Mouse (Mus musculus) lung, adult 2 months (tissue): ENCODE results near the gene Rfx4. TPM values are rescaled to one million over a fixed set of nuclear protein-coding genes. Genes with fewer than 3 reads are reported as not detected.

Source experiments
- DNase-seq: peaks from one replicate; pipeline ENCODE4 v3.0.0; 2022
- H3K4me1 ChIP-seq: fragments of 200-500 bp; 2 replicates; pipeline ENCODE4 v1.6.1; 2011; ENCODE audit warnings: low read length; ENCODE audit not compliant: control insufficient read depth, insufficient read depth
- H3K4me3 ChIP-seq: fragments of 200-500 bp; replicated peaks from 2 replicates; pipeline ENCODE3; 2011; ENCODE audit warnings: low read depth, mild to moderate bottlenecking, control low read depth, low read length; ENCODE audit errors: extremely low read depth
- CTCF ChIP-seq: fragments of 200-500 bp; IDR thresholded peaks from 2 replicates; pipeline ENCODE4 v1.5.1; 2011; ENCODE audit warnings: mild to moderate bottlenecking, low read length, control low read depth; ENCODE audit not compliant: insufficient read depth
- POLR2A ChIP-seq: fragments of 200-500 bp; IDR thresholded peaks from 2 replicates; pipeline ENCODE4 v1.6.1; 2011; ENCODE audit warnings: low read depth, mild to moderate bottlenecking, control low read depth, low read length, borderline replicate concordance; ENCODE audit errors: extremely low read depth
- WGBS: fragments of 180-500 bp; shearing (Covaris S2); methylation state at CpG from one replicate; pipeline ENCODE4 v1.1.7; 2018; 5-methylcytosine and 5-hydroxymethylcytosine counted together
- polyA plus RNA-seq: library from polyadenylated mRNA; depleted of rRNA; stranded (reverse); fragments of >200 nt; gene quantifications from 2 replicates; pipeline ENCODE4 v1.2.3, GENCODE M21; 2012

The Rfx4 gene
- polyA plus RNA-seq, 1 experiment, result 0.13 TPM

DNA sequence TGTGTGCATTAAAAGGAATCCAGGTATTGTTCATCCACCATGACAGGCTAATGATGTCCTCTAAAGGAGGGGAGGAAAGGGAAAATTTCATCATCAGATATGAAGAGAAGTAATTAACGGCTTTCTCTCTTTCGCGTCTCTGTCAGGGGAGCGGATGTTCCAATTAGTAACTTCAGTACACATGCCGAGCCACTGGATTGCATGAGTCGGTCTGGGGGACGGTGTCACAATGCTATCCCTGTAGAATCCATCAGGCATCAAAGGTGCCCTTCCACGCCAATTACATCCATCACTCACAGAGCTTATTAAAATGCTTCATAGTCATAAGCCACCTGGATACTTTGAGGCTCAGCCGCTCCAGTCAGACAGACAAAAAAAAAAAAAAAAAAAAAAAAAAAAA lies 51.3 kb downstream of the Rfx4 start:
- Histone ChIP-seq H3K4me1 (no peaks in the 10 kb centered on the region), H3K4me3 (no peak overlapping the region)
- no peak for TF ChIP-seq CTCF
- TF ChIP-seq POLR2A, result no peak
- no peak for DNase-seq
- 92% methylated on average over 9 of the region's 9 CpGs for WGBS

DNA sequence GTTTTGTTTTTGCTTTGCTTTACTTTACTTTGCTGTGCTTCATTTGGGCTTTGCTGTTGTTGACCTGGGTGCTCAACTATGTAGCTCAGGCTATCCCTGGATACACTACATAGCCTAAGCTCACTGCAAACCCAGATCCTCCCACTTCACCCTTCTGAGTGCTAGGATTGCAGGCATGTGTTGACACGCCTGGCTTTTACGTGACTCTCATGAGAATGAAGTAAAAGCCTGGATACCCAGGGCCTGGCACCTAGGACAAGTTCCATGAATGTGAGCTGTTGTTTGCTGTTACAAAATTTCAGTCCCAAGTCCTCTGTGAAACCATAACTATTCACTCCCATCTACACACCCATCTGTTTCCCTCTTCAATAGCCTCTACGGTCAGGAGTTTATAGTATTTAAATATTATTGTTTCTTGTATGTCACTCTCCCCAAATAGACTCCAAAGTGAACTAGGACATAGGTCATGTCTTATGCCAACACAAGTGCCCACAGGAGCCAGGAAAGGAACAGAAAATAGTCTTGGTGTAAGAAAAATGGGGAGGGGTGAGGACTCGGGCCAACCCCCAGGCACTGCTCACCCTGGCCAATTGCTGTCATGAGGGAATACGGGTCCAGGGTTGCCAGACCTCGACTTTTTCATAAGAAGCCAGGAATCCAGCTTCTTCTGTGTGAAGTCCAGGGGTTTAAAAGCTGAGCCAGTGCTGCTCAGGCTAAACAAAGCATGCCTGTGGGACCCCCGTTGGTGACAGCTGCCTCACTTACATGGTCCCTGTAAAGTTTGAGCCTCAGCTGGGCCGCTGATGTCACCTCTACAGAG lies 54.4 kb downstream of the Rfx4 start:
- no peak for TF ChIP-seq CTCF
- no peak for TF ChIP-seq POLR2A
- Histone ChIP-seq H3K4me3 (no peak overlapping the region), H3K4me1 (no peaks in the 10 kb centered on the region)
- no peak for DNase-seq
- WGBS, result 66% methylated on average over 8 of the region's 8 CpGs

DNA sequence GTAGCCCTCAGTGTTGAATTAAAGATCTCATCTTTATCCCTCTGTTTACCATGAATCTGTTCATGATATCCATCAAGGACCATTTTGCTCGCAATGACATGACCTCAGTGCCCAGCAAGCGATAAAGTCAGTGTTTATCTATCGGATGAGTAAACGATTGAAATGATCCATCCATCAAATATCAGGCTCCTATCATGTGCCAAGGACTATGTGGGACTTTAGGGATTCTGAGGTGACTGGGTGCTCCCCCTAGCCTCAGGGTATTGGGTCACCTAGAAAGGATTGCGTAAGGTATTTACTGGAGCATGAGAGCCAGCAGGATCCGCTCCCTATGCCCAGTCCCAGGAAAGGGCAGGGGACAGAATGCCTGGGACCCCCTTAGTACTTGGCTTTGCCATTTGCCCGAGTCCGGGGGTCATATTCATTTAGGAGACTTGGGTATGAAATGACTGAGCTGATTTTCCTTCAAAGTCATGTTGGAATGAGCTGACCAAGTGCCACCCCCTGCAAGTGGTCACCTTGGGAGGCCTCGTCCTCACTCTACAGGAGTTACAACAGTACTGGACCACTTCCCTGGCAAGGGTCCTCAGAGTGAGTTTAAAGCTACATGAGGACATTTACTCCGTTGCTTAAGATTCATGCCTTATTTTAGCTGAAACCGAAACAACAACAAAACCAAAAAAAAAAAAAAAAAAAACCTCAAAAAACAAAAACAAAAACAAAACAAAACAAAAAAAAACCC lies 55.5 kb downstream of the Rfx4 start:
- TF ChIP-seq CTCF (no peak), POLR2A (no peak)
- WGBS, result 75% methylated on average over 11 of the region's 11 CpGs
- H3K4me1 ChIP-seq, result no peaks in the 10 kb centered on the region
- H3K4me3 ChIP-seq, result no peak overlapping the region
- DNase-seq, result no peak

DNA sequence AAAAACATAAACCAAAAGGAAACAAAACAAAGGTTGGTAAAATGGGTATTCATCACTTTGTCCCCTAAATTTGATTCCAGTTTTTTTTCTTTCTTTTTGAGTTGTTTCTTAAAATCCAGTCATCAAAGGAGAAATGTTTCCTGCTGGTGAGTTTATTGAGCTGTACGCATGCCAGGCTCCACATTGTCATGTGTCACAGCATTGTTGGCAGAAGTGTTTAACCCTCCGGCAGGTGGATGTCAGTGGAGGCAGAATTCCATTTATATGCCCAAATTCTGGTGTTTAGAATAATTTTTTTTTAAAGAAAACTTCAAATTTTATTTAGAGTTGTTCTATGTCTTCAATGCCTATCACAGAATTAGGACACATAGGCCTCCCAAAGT lies 56.0 kb downstream of the Rfx4 start:
- DNase-seq, result no peak
- no peak overlapping the region for H3K4me3 ChIP-seq
- no peaks in the 10 kb centered on the region for H3K4me1 ChIP-seq
- TF ChIP-seq POLR2A (no peak), CTCF (no peak)
- WGBS, result 77% methylated on average over 2 of the region's 2 CpGs

DNA sequence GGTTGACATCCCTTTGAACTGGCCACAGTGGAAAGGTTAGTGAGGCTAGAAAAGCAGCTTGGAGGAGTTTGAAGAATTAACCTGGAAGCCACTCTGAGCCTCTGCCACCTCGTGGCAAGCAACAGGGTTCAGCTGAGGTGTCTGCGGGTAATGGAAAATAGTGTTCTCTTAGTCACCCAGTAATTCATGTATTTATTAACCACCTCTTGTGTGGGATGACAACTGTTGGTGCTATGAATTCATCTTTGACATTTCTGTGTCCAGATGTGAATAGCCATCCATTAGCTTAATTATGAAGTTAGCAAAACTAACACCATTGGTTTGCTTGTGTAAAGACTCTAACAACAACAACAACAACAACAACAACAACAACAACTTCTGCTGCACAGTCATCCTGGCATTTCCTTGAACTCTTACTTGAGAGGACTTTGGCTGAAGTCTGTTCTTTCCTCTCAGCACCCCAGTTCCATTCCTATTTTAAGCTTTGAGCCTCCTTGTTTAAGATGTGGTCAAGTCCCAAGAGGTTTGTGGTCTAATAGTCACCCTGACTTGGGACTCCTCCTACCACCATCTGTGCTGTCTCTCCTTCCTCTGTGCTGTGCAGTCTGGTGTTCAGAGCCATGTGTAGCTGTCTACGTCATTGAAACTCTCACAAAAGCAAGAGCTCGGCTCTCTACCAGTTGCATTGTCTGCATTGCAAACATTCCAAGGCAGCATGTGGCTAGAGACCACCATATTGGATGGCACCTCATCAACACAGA lies 60.0 kb downstream of the Rfx4 start:
- H3K4me3 ChIP-seq, result no peak overlapping the region
- no peak for DNase-seq
- TF ChIP-seq CTCF, result no peak
- TF ChIP-seq POLR2A, result no peak
- WGBS, result 59% methylated on average over 4 of the region's 4 CpGs
- no peaks in the 10 kb centered on the region for H3K4me1 ChIP-seq

DNA sequence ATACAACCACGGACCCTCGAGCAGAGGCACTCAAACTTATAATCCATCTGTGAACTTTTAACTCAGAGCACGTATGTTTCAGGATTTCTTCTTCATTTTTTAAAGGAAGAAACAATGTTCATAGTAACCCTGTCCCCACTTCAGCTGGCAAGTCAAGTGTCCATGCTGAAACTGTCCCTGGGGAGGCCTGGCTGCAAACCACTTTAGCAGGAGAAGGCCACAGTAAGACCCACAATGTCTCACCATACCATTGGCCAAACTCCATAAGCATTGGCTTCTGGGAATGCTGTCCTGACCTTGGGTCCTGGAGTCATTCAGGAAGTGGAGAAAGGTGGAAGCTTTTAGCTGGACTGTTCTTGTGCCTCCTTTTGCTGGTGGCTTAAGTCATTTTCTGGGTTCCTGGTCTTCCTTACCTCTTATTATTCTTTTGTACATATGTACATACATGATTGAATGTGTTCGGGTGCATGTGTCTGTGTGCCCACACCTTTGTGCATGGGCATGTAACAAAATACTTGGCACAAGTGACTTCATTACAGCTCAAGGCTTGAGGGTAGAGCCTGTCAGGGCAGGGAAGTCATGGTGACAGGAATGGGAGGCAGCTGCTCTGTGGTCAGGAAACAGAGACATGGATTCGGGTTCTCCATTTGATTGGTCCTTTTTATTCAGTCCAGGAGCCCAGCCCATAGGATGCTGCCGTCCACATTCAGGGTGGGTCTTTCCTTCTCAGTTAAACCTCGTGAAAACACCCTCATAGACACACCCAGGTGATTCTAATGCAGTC lies 61.4 kb downstream of the Rfx4 start:
- WGBS, result 68% methylated on average over 7 of the region's 7 CpGs
- no peak for TF ChIP-seq POLR2A
- TF ChIP-seq CTCF, result no peak
- Histone ChIP-seq H3K4me3 (no peak overlapping the region), H3K4me1 (no peaks in the 10 kb centered on the region)
- DNase-seq, result no peak

DNA sequence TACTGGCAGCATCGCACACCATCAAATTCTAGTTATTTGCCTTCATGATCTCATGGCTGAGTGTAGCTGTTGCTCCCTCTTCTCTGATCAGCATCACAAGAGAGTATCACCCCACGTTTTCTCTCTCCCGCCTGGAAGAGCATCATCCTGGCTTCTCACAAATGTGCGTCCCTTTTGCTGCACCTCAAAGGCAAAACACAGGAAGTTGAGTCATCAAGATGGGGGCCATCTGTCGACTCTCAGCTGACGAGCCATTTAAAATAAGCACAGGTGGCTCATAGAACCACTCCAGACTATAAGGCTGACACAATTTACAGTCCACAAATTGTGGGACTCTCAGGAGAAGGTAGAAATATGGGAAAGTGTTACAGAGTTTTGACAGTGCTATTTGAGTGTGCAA lies 63.8 kb downstream of the Rfx4 start:
- no peak for DNase-seq
- TF ChIP-seq POLR2A (no peak), CTCF (no peak)
- no peak overlapping the region for H3K4me3 ChIP-seq
- WGBS, result 34% methylated on average over 6 of the region's 6 CpGs
- H3K4me1 ChIP-seq, result no peaks in the 10 kb centered on the region

DNA sequence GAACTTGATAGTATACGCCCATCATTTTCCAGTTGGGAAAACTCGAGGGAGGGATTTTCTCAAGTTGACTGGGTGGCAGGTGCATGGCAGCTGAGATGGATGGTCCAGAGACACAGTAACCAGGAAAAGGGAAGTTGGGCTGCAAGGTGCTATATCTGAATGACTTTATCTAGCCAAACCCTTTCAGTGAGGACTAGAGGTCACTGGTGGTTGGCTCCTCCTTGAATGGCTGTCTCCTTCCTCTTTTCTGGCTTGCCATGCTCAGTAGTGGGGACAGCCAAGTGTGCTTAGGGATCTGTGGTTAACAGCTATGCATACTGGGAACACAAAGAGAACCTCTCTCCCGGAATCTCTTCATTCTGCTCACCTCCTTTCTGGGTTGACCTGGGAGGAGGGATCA lies 64.4 kb downstream of the Rfx4 start:
- no peak overlapping the region for H3K4me3 ChIP-seq
- 58% methylated on average over 3 of the region's 3 CpGs for WGBS
- no peak for DNase-seq
- TF ChIP-seq POLR2A (no peak), CTCF (no peak)
- no peaks in the 10 kb centered on the region for H3K4me1 ChIP-seq

DNA sequence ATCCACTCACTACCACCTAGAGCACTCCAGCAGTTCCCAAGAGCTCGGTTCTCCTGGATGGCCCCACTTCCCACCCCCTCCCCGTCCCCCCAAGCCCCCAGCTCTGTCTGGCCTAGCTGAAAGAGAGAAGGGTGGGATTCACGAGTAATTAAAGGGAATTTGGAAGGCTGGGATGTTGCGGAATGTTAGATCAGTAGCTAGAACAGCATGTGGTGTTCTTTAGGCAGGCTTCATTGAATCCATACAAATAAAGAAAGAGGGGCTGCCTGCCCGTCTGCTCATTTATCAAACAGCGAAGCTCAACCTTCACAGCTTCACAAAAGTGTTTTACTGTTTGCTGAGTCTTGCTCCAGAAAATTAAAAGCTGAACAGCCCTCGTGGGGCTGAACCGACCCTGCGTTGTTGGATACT lies 66.9 kb downstream of the Rfx4 start:
- no peak for DNase-seq

More for the DNA sequence above, 66.9 kb downstream of the Rfx4 start:
- WGBS, result 72% methylated on average over 9 of the region's 9 CpGs
- no peak for TF ChIP-seq POLR2A
- TF ChIP-seq CTCF, result no peak
- H3K4me3 ChIP-seq, result no peak overlapping the region
- H3K4me1 ChIP-seq, result no peaks in the 10 kb centered on the region
